Mouse (Mus musculus) MEL (cell line): ENCODE data around the gene Mief1. TPM values are rescaled to one million over a fixed set of nuclear protein-coding genes. Genes with fewer than 3 reads are reported as not detected.

Source experiments
- DNase-seq: peaks from one replicate; pipeline ENCODE4 v3.0.0; 2011; ENCODE audit warnings: low read depth, low spot score
- H3K27ac ChIP-seq: 2 replicates; pipeline ENCODE4 v1.5.1; 2012; ENCODE audit warnings: low read depth, mild to moderate bottlenecking, control low read depth, low read length, moderate library complexity; ENCODE audit not compliant: control insufficient read depth
- H3K27me3 ChIP-seq, 2 experiments: fragments of 150-350 bp in 1 of 2; sonication (generic) in 1 of 2; 2 replicates each; pipeline ENCODE4 v1.6.1; 2012; ENCODE audit warnings: low read length in 2 of 2, mild to moderate bottlenecking in 2 of 2, improper control_type of control experiment in 1 of 2, moderate library complexity in 1 of 2; ENCODE audit not compliant: insufficient read depth in 2 of 2, control insufficient read depth in 1 of 2
- H3K36me3 ChIP-seq, 2 experiments: 2 replicates each; pipeline ENCODE4 v1.6.1; 2012 to 2014; ENCODE audit warnings: low read length in 2 of 2, improper control_type of control experiment in 1 of 2, inconsistent platforms in 1 of 2, mild to moderate bottlenecking in 1 of 2; ENCODE audit not compliant: insufficient read depth in 2 of 2, control insufficient read depth in 1 of 2
- H3K4me1 ChIP-seq, 2 experiments: fragments of 150-350 bp in 1 of 2; sonication (generic) in 1 of 2; 2 replicates each; pipeline ENCODE4 v1.6.1; 2012; ENCODE audit warnings: low read length in 2 of 2, improper control_type of control experiment in 1 of 2, mild to moderate bottlenecking in 1 of 2; ENCODE audit not compliant: insufficient read depth in 2 of 2, control insufficient read depth in 1 of 2
- H3K4me3 ChIP-seq, 2 experiments: fragments of 150-350 bp in 1 of 2; sonication (generic) in 1 of 2; 2 replicates each; pipeline ENCODE4 v1.5.1; 2012; ENCODE audit warnings: low read depth in 2 of 2, low read length in 2 of 2, mild to moderate bottlenecking in 2 of 2, moderate library complexity in 2 of 2, control low read depth in 1 of 2, improper control_type of control experiment in 1 of 2; ENCODE audit not compliant: control insufficient read depth in 1 of 2, insufficient read depth in 1 of 2
- H3K79me2 ChIP-seq: 2 replicates; pipeline ENCODE4 v1.6.1; 2012; ENCODE audit warnings: mild to moderate bottlenecking, low read length, moderate library complexity; ENCODE audit not compliant: control insufficient read depth, poor library complexity, insufficient read depth
- H3K9ac ChIP-seq: 2 replicates; pipeline ENCODE4 v1.6.1; 2012; ENCODE audit warnings: low read depth, mild to moderate bottlenecking, control low read depth, low read length, moderate library complexity; ENCODE audit not compliant: control insufficient read depth, poor library complexity, severe bottlenecking
- H3K9me3 ChIP-seq: fragments of 150-350 bp; sonication (generic); replicated peaks from 2 replicates; pipeline ENCODE4 v1.6.1; 2012; ENCODE audit warnings: mild to moderate bottlenecking, low read length, improper control_type of control experiment, moderate library complexity; ENCODE audit not compliant: insufficient read depth
- CHD1 ChIP-seq: IDR thresholded peaks from 2 replicates; pipeline ENCODE4 v1.6.1; 2012; ENCODE audit warnings: low read depth, mild to moderate bottlenecking, inconsistent platforms, low read length, improper control_type of control experiment
- CTCF ChIP-seq, 3 experiments: IDR thresholded peaks in 2 of 3; conservative IDR thresholded peaks in 1 of 3; 2 replicates each; pipeline ENCODE4 v1.5.1; 2011 to 2012; ENCODE audit warnings: low read length in 3 of 3, low read depth in 2 of 3, mild to moderate bottlenecking in 2 of 3, improper control_type of control experiment in 1 of 3, inconsistent platforms in 1 of 3, mixed read lengths in 1 of 3, moderate library complexity in 1 of 3; ENCODE audit not compliant: control insufficient read depth in 1 of 3, insufficient read depth in 1 of 3, poor library complexity in 1 of 3, severe bottlenecking in 1 of 3
- HCFC1 ChIP-seq: IDR thresholded peaks from 2 replicates; pipeline ENCODE4 v1.6.1; 2012; ENCODE audit warnings: low read depth, mild to moderate bottlenecking, inconsistent platforms, low read length, improper control_type of control experiment, moderate library complexity
- MAFK ChIP-seq: IDR thresholded peaks from 2 replicates; pipeline ENCODE4 v1.6.1; 2011; ENCODE audit warnings: low read depth, mild to moderate bottlenecking, low read length, improper control_type of control experiment, borderline replicate concordance
- MAX ChIP-seq: IDR thresholded peaks from 2 replicates; pipeline ENCODE4 v1.6.1; 2011; ENCODE audit warnings: low read length, improper control_type of control experiment
- NELFE ChIP-seq: IDR thresholded peaks from 2 replicates; pipeline ENCODE4 v1.6.1; 2011; ENCODE audit warnings: low read depth, low read length, improper control_type of control experiment
- POLR2A ChIP-seq, 2 experiments: IDR thresholded peaks; 2 replicates each; pipeline ENCODE4 v1.6.1; 2011 to 2012; ENCODE audit warnings: low read length in 2 of 2, mild to moderate bottlenecking in 2 of 2, control low read depth in 1 of 2, improper control_type of control experiment in 1 of 2, low read depth in 1 of 2, moderate library complexity in 1 of 2; ENCODE audit not compliant: control insufficient read depth in 1 of 2, insufficient read depth in 1 of 2, poor library complexity in 1 of 2
- POLR2AphosphoS5 ChIP-seq: IDR thresholded peaks from 2 replicates; pipeline ENCODE4 v1.6.1; 2012; ENCODE audit warnings: low read depth, borderline replicate concordance, mild to moderate bottlenecking, inconsistent platforms, low read length, moderate library complexity, mixed read lengths
- RAD21 ChIP-seq: IDR thresholded peaks from 2 replicates; pipeline ENCODE4 v1.6.1; 2011; ENCODE audit warnings: mild to moderate bottlenecking, low read depth, low read length, improper control_type of control experiment
- RCOR1 ChIP-seq: IDR thresholded peaks from 2 replicates; pipeline ENCODE4 v1.6.1; 2012; ENCODE audit warnings: low read depth, mild to moderate bottlenecking, inconsistent platforms, low read length, improper control_type of control experiment
- SIN3A ChIP-seq: IDR thresholded peaks from 2 replicates; pipeline ENCODE4 v1.6.1; 2012; ENCODE audit warnings: low read length, improper control_type of control experiment, inconsistent platforms
- SMC3 ChIP-seq: IDR thresholded peaks from 2 replicates; pipeline ENCODE4 v1.6.1; 2011; ENCODE audit warnings: low read depth, low read length, improper control_type of control experiment
- TAL1 ChIP-seq: IDR thresholded peaks from 2 replicates; pipeline ENCODE4 v1.6.1; 2012; ENCODE audit warnings: mild to moderate bottlenecking, inconsistent platforms, low read length, moderate library complexity, mixed read lengths
- TCF12 ChIP-seq: IDR thresholded peaks from 2 replicates; pipeline ENCODE4 v1.6.1; 2014; ENCODE audit warnings: low read depth, mild to moderate bottlenecking, inconsistent platforms, low read length, improper control_type of control experiment, moderate library complexity
- USF1 ChIP-seq: IDR thresholded peaks from 2 replicates; pipeline ENCODE4 v1.6.1; 2014; ENCODE audit warnings: low read depth, mild to moderate bottlenecking, inconsistent platforms, low read length, improper control_type of control experiment, moderate library complexity
- USF2 ChIP-seq, 2 experiments: IDR thresholded peaks; 2 replicates each; pipeline ENCODE4 v1.6.1; 2011 to 2012; ENCODE audit warnings: improper control_type of control experiment in 2 of 2, low read length in 2 of 2, borderline replicate concordance in 1 of 2, inconsistent platforms in 1 of 2, low read depth in 1 of 2, mild to moderate bottlenecking in 1 of 2; ENCODE audit not compliant: insufficient read depth in 1 of 2
- polyA plus RNA-seq, 2 experiments: library from polyadenylated mRNA; stranded (reverse) in 1 of 2; unstranded in 1 of 2; fragments of >175 nt in 1 of 2; fragments of >200 nt in 1 of 2; gene quantifications; 2 replicates each; pipeline versions ENCODE4 v1.2.1 to v1.2.4; 2012; ENCODE audit warnings: low replicate concordance in 2 of 2, low read depth in 1 of 2; ENCODE audit not compliant: insufficient read length in 2 of 2, insufficient read depth in 1 of 2, missing spikeins in 1 of 2
- total RNA-seq: library from RNA; depleted of rRNA; stranded (reverse); fragments of 300-350 nt; gene quantifications from 2 replicates; pipeline ENCODE4 v1.2.3, GENCODE M21; 2012

The Mief1 gene
- total and polyA plus RNA-seq, 3 experiments: 34.6 to 41.5 TPM; not detected in 1

- no peak for DNase-seq
- Histone ChIP-seq H3K27ac (no peak within 1 kb of the TSS), H3K36me3 (no peaks in the 10 kb centered on the region), H3K4me1 (no peaks in the 10 kb centered on the region), H3K9ac (no peak within 1 kb of the TSS), H3K79me2 (no peaks in the 10 kb centered on the region), H3K4me3 (no peak within 1 kb of the TSS), H3K27me3 (peaks cover 0 to 2% of the 10 kb centered on the region in 2 experiments; a peak in 1 of 4 replicates), H3K9me3 (no peaks in the 10 kb centered on the region)
- TF ChIP-seq NELFE (no peak), POLR2AphosphoS5 (no peak), POLR2A (IDR thresholded peaks at IDR 0.05; ENCODE audit: control insufficient read depth in 1 of 2, insufficient read depth in 1 of 2, low read depth in 1 of 2, low read length in 2 of 2, poor library complexity in 1 of 2) (no peak), CTCF (IDR thresholded peaks at IDR 0.05 in 2 of 3, conservative IDR thresholded peaks at IDR 0.05 in 1 of 3; ENCODE audit: control insufficient read depth in 1 of 3, insufficient read depth in 1 of 3, low read depth in 2 of 3, low read length in 3 of 3, poor library complexity in 1 of 3, severe bottlenecking in 1 of 3) (no peak)
Observed at GRCm38 (mm10) chr15:80286851-80287415, 53.1 kb downstream of the Mief1 start, which contains the start of gene Cacna1i. Gene Cacna1i, plus strand, starts transcription at chr15:80287238.

- DNase-seq: no peak
- no peaks in the 10 kb centered on the region for H3K36me3 ChIP-seq
- no peaks in the 10 kb centered on the region for H3K9me3 ChIP-seq
- no peaks in the 10 kb centered on the region for H3K4me1 ChIP-seq
- no peak for TF ChIP-seq TAL1
- TF ChIP-seq USF1: no peak
- TF ChIP-seq SIN3A: no peak
- no peak for TF ChIP-seq RCOR1
- no peak for TF ChIP-seq CHD1
- TF ChIP-seq HCFC1: no peak
- TF ChIP-seq MAFK: no peak
- TF ChIP-seq TCF12: no peak
- no peak for TF ChIP-seq MAX
- TF ChIP-seq USF2 (IDR thresholded peaks at IDR 0.05; ENCODE audit: borderline replicate concordance in 1 of 2, insufficient read depth in 1 of 2, low read depth in 1 of 2, low read length in 2 of 2): no peak
- TF ChIP-seq, all 39 proteins: peak for 0
- Histone ChIP-seq H3K9ac (no peak overlapping the region), H3K27ac (no peak overlapping the region), H3K4me3 (no peak overlapping the region), H3K79me2 (no peaks in the 10 kb centered on the region), H3K27me3 (peaks cover 0 to 2% of the 10 kb centered on the region in 2 experiments; a peak in 1 of 4 replicates)
Observed at GRCm38 (mm10) chr15:80288036-80288435, 54.2 kb downstream of the Mief1 start.

- peak; percentile 65 to 85 (median 84) for TF ChIP-seq CTCF (IDR thresholded peaks at IDR 0.05 in 2 of 3, conservative IDR thresholded peaks at IDR 0.05 in 1 of 3; ENCODE audit: control insufficient read depth in 1 of 3, insufficient read depth in 1 of 3, low read depth in 2 of 3, low read length in 3 of 3, poor library complexity in 1 of 3, severe bottlenecking in 1 of 3)
- TF ChIP-seq MAFK: no peak
- peak; percentile 58 for TF ChIP-seq RAD21
- TF ChIP-seq SMC3: peak; percentile 90
- H3K4me3 ChIP-seq: no peak overlapping the region
- no peaks in the 10 kb centered on the region for H3K36me3 ChIP-seq
- no peak overlapping the region for H3K9ac ChIP-seq
- DNase-seq: peak; percentile 78
- H3K27me3 ChIP-seq: no peaks in the 10 kb centered on the region
- H3K4me1 ChIP-seq: no peaks in the 10 kb centered on the region
- no peaks in the 10 kb centered on the region for H3K79me2 ChIP-seq
- no peak overlapping the region for H3K27ac ChIP-seq
- no peaks in the 10 kb centered on the region for H3K9me3 ChIP-seq
Observed at GRCm38 (mm10) chr15:80289436-80289835, 55.6 kb downstream of the Mief1 start.
